Mouse (Mus musculus): ENCODE data around the gene Grm8.

DNA sequence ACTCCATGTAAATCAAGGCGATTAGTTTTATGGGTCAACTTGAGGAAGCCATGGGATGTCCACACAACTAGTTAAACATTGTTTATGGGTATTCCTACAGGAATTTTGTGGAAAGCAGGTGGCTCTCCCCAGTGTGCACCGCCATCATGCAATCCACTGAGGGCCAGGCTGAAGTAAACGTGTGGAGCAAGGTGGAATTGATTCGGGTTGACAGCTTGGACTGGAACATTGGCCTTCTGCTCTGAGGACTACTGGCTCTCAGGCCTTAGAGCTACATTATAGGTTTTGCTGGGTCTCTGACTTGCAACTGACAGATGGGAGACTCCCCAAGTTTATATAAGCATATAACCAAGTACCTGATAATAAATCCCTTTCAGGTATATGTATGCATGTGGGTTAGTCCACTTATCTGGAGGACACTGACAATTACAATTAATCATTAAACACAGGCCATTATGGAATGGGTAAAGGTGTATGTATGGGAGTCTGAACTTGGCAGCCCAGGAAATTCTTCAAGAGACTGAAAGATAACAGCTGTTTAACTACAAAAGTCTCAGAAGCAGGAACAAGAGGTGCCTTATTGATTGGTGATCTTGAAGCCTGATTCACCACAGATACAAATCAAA, 359.2 kb downstream of the Grm8 start:
- no peak for TF ChIP-seq POLR2A (IDR thresholded peaks at IDR 0.05; ENCODE audit: low read depth, low read length)
- TF ChIP-seq CTCF (IDR thresholded peaks at IDR 0.05; ENCODE audit: borderline replicate concordance, insufficient read depth, low read length): no peak

Data from embryonic fibroblast, embryonic 13.5 days (primary cell).